Mouse (Mus musculus) forebrain, embryonic 10.5 days (tissue): ENCODE results near the gene Wfikkn1. TPM values are rescaled to one million over a fixed set of nuclear protein-coding genes. Genes with fewer than 3 reads are reported as not detected.
"Not testable (repeated sequence)": the region's sequence is repeated elsewhere in the genome, so short reads cannot be mapped to it uniquely, and the experiment has no call there.

ENCODE experiments used
- DNase-seq: peaks from one replicate; pipeline ENCODE4 v3.0.0-alpha.2; 2017; ENCODE audit warnings: low spot score; ENCODE audit errors: extremely low spot score
- H3K27ac ChIP-seq: fragments of 300-500 bp; sonication (generic); 2 replicates; pipeline ENCODE4 v1.5.1; 2016; ENCODE audit warnings: mild to moderate bottlenecking
- H3K27me3 ChIP-seq: fragments of 300-500 bp; sonication (generic); 2 replicates; pipeline ENCODE4 v1.6.1; 2016; ENCODE audit warnings: mild to moderate bottlenecking; ENCODE audit not compliant: poor library complexity, severe bottlenecking
- H3K36me3 ChIP-seq: fragments of 300-500 bp; sonication (generic); replicated peaks from 2 replicates; pipeline ENCODE4 v1.6.1; 2016; ENCODE audit warnings: mild to moderate bottlenecking, moderate library complexity
- H3K4me1 ChIP-seq: fragments of 300-500 bp; sonication (generic); 2 replicates; pipeline ENCODE4 v1.6.1; 2016
- H3K4me3 ChIP-seq: fragments of 300-500 bp; sonication (generic); 2 replicates; pipeline ENCODE4 v1.5.1; 2016; ENCODE audit warnings: mild to moderate bottlenecking, moderate library complexity
- H3K9me3 ChIP-seq: fragments of 300-500 bp; sonication (generic); 2 replicates; pipeline ENCODE4 v1.6.1; 2016; ENCODE audit warnings: mild to moderate bottlenecking, moderate library complexity
- WGBS: fragments of 180-500 bp; shearing (Covaris S2); methylation state at CpG from one replicate; pipeline ENCODE4 v1.1.7; 2016; 5-methylcytosine and 5-hydroxymethylcytosine counted together
- polyA plus RNA-seq: library from polyadenylated mRNA; unstranded; fragments of >200 nt; fragmentation: Nextera tagmentation; extraction: Ambion mirVana; gene quantifications from 2 replicates; pipeline ENCODE4 v1.2.1, GENCODE M21; 2016

Wfikkn1 gene
- polyA plus RNA-seq, 1 experiment from 2014 or later, result 4.2 TPM

DNA sequence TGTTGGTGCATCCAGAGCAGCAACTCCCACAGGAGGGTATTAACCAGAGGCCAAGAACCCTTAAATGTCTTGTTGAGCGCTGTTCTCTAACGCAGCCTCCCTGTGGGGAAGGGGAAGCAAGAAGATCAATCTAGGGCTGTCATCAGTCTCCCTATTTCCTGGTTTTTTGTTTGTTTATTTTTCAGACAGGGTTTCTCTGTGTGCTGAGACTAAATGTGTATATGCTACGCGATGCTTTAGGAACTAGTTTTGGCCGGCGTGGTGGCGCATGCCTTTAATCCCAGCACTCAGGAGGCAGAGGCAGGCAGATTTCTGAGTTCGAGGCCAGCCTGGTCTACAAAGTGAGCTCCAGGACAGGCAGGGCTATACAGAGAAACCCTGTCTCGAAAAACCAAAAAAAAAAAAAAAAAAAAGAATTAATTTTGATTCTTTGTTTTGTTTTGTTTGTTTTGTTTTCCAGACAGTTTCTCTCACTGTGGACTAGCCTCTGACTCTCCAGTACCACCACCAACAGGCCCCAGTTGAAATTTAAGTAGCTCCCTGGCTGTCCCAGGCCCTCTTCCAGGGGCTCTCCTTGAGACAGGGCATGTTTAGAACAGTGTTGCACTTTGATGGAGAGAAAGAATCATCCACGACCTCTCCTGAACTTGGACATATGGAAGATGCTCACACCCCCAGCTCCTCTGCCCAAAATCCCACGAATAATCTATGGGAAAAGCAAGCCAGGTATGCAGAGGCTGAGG is 7.1 kb downstream of the Wfikkn1 start:
- H3K27ac ChIP-seq, result peak overlapping the region; percentile 94
- WGBS, result 79% methylated on average over 11 of the region's 11 CpGs
- H3K4me1 ChIP-seq, result peaks cover 48% of the 10 kb centered on the region
- H3K4me3 ChIP-seq, result peak overlapping the region; percentile 85
- peaks cover 19% of the 10 kb centered on the region for H3K36me3 ChIP-seq
- H3K27me3 ChIP-seq, result no peaks in the 10 kb centered on the region
- no peaks in the 10 kb centered on the region for H3K9me3 ChIP-seq
- no peak for DNase-seq

GRCm38 (mm10) chr17:25872676-25873075 is 8.0 kb downstream of the Wfikkn1 start:
- Histone ChIP-seq H3K27ac (no peak overlapping the region), H3K4me3 (no peak overlapping the region), H3K9me3 (no peaks in the 10 kb centered on the region), H3K36me3 (peaks cover 10% of the 10 kb centered on the region), H3K4me1 (peaks cover 51% of the 10 kb centered on the region), H3K27me3 (no peaks in the 10 kb centered on the region)
- 88% methylated on average over 3 of the region's 3 CpGs for WGBS
- DNase-seq, result no peak

GRCm38 (mm10) chr17:25871566-25871965 is 9.1 kb downstream of the Wfikkn1 start:
- H3K4me3 ChIP-seq, H3K27me3 ChIP-seq, H3K9me3 ChIP-seq, H3K36me3 ChIP-seq, H3K27ac ChIP-seq, DNase-seq: not testable (repeated sequence)
- H3K4me1 ChIP-seq, result peaks cover 52% of the 10 kb centered on the region

GRCm38 (mm10) chr17:25869954-25870353 is 10.7 kb downstream of the Wfikkn1 start:
- WGBS, result 90% methylated on average over 2 of the region's 2 CpGs
- no peak overlapping the region for H3K4me3 ChIP-seq
- H3K4me1 ChIP-seq, result peaks cover 52% of the 10 kb centered on the region
- DNase-seq, result no peak
- H3K27ac ChIP-seq, result no peak overlapping the region
- no peaks in the 10 kb centered on the region for H3K9me3 ChIP-seq
- H3K36me3 ChIP-seq, result no peaks in the 10 kb centered on the region; the same call in 1 of the 2 replicates
- H3K27me3 ChIP-seq, result no peaks in the 10 kb centered on the region

DNA sequence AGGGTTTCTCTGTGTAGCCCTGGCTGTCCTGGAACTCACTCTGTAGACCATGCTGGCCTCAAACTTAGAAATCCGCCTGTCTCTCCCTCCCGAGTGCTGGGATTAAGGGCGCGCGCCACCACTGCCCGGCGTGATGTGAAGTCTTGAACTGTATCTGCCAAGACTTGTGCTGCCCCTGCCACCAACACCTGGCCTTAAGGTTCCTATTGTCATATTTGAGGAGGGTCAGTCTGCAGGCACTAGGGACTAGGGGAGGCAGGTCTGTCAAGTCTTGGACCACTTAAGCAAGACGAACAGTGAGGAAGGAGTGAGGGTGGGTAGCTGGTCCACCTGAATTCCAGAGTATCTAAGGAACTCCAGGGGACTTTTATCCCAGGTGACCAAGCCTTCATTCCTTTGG is 11.2 kb downstream of the Wfikkn1 start:
- H3K9me3 ChIP-seq, result no peaks in the 10 kb centered on the region

GRCm38 (mm10) chr17:25868601-25869191 is 12.0 kb downstream of the Wfikkn1 start, which contains the start of gene Mcrip2:
TSS of gene Mcrip2 (minus strand) at chr17:25868764.
- Histone ChIP-seq H3K27ac (peak within 1 kb of the TSS; percentile 82), H3K4me3 (peak within 1 kb of the TSS; percentile 90), H3K9me3 (no peaks in the 10 kb centered on the region), H3K27me3 (no peaks in the 10 kb centered on the region), H3K4me1 (peaks cover 42% of the 10 kb centered on the region), H3K36me3 (peaks cover 5% of the 10 kb centered on the region; the same call in 1 of the 2 replicates)
- under 1% methylated on average over 24 of the region's 24 CpGs for WGBS
- DNase-seq, result peak; percentile 79

More for the DNA sequence above, 11.2 kb downstream of the Wfikkn1 start:
- no peak overlapping the region for H3K27ac ChIP-seq
- peaks cover 50% of the 10 kb centered on the region for H3K4me1 ChIP-seq
- no peak overlapping the region for H3K4me3 ChIP-seq
- no peaks in the 10 kb centered on the region for H3K27me3 ChIP-seq
- DNase-seq, result no peak
- no peaks in the 10 kb centered on the region; the same call in 1 of the 2 replicates for H3K36me3 ChIP-seq
- 84% methylated on average over 8 of the region's 8 CpGs for WGBS

- DNase-seq, result peak; percentile 58
- peak overlapping the region; percentile 82 for H3K27ac ChIP-seq
- no peaks in the 10 kb centered on the region for H3K27me3 ChIP-seq
- peak overlapping the region; percentile 90 for H3K4me3 ChIP-seq
- H3K9me3 ChIP-seq, result no peaks in the 10 kb centered on the region
- peaks cover 5% of the 10 kb centered on the region; the same call in 1 of the 2 replicates for H3K36me3 ChIP-seq
- WGBS, result under 1% methylated on average over 42 of the region's 42 CpGs
- H3K4me1 ChIP-seq, result peaks cover 41% of the 10 kb centered on the region
These were observed 12.6 kb downstream of the Wfikkn1 start for GRCm38 (mm10) chr17:25867836-25868600.

- DNase-seq, result no peak
- peak overlapping the region; percentile 82 for H3K27ac ChIP-seq
These were observed 13.2 kb downstream of the Wfikkn1 start for GRCm38 (mm10) chr17:25867509-25867835.

DNA sequence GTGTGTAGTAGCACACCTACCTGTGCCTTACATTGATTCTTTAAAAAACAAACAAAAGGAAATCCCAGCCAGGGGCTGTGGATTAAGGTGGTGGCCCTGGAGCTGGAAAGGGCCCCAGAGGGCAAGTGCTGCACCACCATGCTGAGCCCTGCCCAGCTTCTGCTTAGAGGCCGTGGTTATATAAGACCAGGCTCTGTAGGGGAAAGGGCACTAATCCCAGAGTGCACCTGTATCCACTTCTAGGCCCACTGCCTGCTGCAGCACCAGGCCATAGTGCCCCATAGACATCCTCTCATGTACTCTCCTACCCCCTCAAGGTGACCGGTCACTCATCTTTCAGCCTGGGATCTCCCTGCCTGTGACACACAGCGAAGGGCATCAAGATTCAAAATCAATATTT is 14.5 kb downstream of the Wfikkn1 start:
- DNase-seq, result no peak
- Histone ChIP-seq H3K9me3 (no peaks in the 10 kb centered on the region), H3K4me3 (no peak overlapping the region), H3K36me3 (peaks cover 5% of the 10 kb centered on the region; the same call in 1 of the 2 replicates), H3K27me3 (no peaks in the 10 kb centered on the region), H3K4me1 (peaks cover 53% of the 10 kb centered on the region), H3K27ac (no peak overlapping the region)
- 91% methylated on average over 3 of the region's 3 CpGs for WGBS

More at GRCm38 (mm10) chr17:25867509-25867835, 13.2 kb downstream of the Wfikkn1 start:
- 17% methylated on average over 7 of the region's 7 CpGs for WGBS
- Histone ChIP-seq H3K36me3 (peaks cover 5% of the 10 kb centered on the region; the same call in 1 of the 2 replicates), H3K27me3 (no peaks in the 10 kb centered on the region), H3K4me1 (peaks cover 41% of the 10 kb centered on the region), H3K4me3 (peak overlapping the region; percentile 90), H3K9me3 (no peaks in the 10 kb centered on the region)

GRCm38 (mm10) chr17:25865288-25865687 is 15.4 kb downstream of the Wfikkn1 start:
- no peaks in the 10 kb centered on the region for H3K9me3 ChIP-seq
- 91% methylated on average over 11 of the region's 11 CpGs for WGBS
- H3K27me3 ChIP-seq, result no peaks in the 10 kb centered on the region
- H3K36me3 ChIP-seq, result peaks cover 5% of the 10 kb centered on the region; the same call in 1 of the 2 replicates
- H3K4me1 ChIP-seq, result peaks cover 62% of the 10 kb centered on the region
- H3K4me3 ChIP-seq, result peak overlapping the region; percentile 10
- H3K27ac ChIP-seq, result no peak overlapping the region
- DNase-seq, result no peak

DNA sequence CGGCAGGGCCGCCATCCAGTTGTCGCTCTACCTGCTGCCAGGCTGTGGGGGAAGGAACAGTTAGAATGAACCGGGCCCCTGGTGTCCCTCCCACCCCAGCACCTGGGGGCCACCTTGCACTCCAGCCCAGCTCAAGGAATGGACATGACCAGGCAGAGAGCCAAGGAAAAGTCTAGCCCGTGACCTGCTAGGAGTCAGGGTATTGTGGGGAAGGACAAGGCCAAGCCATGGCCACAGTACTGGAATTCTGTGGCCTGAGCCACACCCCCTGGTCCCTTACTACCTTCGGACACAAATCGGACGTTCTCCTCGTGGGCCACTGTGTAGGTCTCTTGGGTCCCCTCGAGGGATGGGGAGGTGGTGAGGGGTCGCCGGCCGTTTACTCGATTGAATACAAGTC is 16.3 kb downstream of the Wfikkn1 start:
- H3K36me3 ChIP-seq, result peaks cover 9% of the 10 kb centered on the region
- H3K4me3 ChIP-seq, result no peak overlapping the region
- H3K9me3 ChIP-seq, result no peaks in the 10 kb centered on the region
- 92% methylated on average over 14 of the region's 14 CpGs for WGBS
- no peak for DNase-seq
- H3K4me1 ChIP-seq, result peaks cover 68% of the 10 kb centered on the region
- no peak overlapping the region for H3K27ac ChIP-seq
- H3K27me3 ChIP-seq, result no peaks in the 10 kb centered on the region

GRCm38 (mm10) chr17:25863681-25864080 is 17.0 kb downstream of the Wfikkn1 start:
- no peak for DNase-seq
- H3K36me3 ChIP-seq, result peaks cover 15% of the 10 kb centered on the region
- no peaks in the 10 kb centered on the region for H3K27me3 ChIP-seq
- H3K4me3 ChIP-seq, result no peak overlapping the region
- H3K27ac ChIP-seq, result no peak overlapping the region
- peaks cover 64% of the 10 kb centered on the region for H3K4me1 ChIP-seq
- WGBS, result 93% methylated on average over 6 of the region's 6 CpGs
- no peaks in the 10 kb centered on the region for H3K9me3 ChIP-seq
